Mouse (Mus musculus) gastrocnemius, adult 18-20 months (tissue): ENCODE results near the gene Igfbp7. TPM values are rescaled to one million over a fixed set of nuclear protein-coding genes. Genes with fewer than 3 reads are reported as not detected.

Experiments
- DNase-seq: peaks from one replicate; pipeline ENCODE4 v3.0.0; 2021; ENCODE audit warnings: low spot score
- total RNA-seq, 2 experiments: library from RNA; stranded (reverse); gene quantifications; 2 replicates each; pipeline ENCODE4 v1.2.3; 2021

The Igfbp7 gene
- total RNA-seq, 2 experiments from 2014 or later, result 63.6 to 75.9 TPM

DNA sequence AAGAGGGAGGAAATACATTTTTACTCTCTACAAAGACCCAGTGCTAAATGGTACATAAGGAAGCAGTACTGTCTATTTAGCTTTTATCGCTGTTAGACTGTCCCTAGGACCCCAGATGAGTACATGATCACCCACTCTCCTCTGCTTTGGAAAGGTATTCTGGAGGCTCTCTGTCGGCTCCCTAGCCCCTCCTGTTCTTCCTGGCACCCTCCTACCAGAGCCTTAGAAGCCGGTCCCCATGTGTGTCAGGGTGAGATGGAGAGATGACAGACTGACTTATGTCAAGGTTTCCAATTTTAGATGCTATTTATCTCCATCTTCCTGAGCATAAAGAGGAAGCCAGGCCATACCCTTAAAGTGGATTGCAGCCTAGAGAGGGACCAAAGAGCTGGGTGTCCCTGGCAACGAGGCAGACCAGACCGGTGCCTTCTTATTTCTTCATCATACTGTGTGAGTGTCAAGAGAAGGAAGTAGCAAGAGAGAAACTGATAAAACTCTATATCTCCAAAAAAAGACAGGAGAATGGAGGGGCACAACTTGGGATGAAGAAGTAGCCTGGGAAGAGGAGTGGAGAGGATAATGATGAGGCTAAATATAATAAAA lies 2.3 kb downstream of the Igfbp7 start:
- DNase-seq, result no peak

DNA sequence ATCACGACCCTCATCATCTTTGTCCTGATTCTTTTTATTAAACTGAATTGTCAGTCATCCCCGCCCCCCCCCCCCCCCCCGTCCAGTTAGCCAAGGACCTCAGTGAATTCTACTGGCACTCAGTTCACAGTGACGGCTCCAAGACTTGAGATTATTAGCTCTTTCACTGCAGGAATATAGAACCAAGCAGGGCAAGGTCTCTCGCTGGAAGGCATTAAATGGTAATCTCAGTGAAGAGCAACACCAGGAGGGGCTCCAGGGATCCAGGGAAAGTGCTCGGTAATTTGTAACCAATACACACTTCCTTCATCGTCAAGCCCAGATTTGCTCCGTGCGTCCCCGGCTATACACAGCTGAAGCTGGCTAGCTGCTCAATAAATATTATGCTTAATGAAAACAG lies 2.9 kb downstream of the Igfbp7 start:
- DNase-seq, result no peak

DNA sequence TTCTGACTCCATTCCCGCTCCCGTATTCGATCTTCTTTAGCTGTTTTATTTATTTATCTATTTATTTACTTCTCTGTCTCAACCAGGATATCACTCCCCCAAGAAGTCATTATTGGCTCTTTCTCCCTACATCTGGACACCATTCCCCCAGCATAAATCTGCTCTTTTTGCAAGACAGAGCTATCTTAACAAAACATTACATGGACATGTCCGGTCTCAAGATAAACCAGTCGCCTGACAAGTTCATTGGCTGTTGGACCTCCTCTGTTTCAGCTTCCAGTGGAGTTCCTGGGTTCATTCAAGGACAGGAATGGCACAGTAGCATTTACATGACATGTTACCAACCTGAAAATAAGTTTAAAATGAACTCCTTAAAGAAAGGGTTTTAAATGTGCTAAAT lies 4.9 kb downstream of the Igfbp7 start:
- no peak for DNase-seq

DNA sequence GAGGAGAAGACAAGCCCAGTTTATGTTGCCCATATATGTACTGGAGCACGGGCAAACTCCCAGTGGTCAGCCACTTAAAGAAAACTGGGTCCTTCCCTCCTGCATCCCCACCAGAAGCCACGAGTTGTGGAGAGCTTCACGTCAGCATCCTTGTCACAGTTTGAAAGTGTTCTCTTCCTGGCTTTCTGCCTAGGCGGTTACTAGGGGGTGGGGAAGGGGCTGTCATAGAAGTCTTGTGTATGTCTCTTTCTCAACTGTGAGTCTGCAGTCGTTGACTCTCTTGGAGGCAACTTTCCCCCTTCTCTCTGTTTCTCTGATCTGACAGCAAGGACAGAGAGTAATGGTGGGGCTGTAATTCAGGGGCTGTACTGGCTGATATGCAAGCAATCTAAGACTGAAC lies 5.7 kb downstream of the Igfbp7 start:
- DNase-seq, result no peak

DNA sequence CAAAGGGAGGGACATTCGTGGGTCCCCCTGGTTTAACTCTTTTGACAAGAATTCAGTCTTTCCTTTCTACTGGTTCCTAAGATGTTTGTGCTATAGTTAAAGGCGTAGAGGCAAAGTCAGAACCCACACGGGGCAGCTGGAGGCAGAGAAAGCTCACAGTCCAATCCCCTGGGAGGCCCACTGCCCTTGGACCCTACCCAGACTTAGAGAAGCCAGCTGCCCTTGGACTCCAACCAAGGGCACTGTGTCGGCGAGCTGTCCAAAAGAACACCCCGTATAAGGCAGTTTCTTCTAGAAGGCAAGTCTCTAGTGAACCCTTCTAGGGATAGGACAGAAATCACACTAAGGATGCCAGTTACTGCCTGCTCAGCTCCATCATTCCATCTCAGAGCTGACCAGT lies 7.0 kb downstream of the Igfbp7 start:
- DNase-seq, result peak; percentile 39

DNA sequence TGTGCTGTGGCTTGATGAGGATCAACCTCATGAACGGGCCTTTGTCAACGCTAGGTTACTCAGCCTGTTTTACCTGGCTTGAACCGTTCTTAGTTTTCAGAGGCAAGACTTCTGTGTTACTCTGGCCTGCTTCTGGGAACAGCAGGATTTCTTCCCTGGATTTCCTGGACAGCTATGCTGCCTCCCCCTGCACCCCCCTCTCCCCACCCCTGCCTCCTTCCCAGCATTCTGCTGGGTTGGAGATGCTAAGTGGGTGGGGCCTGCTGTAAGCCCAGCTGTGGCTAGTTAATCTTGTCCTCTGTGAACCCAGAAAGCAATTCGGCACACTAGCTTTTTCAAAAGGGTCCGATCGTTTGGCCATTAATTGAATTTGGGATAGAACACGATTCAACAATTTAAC lies 7.7 kb downstream of the Igfbp7 start:
- DNase-seq, result peak; percentile 39

DNA sequence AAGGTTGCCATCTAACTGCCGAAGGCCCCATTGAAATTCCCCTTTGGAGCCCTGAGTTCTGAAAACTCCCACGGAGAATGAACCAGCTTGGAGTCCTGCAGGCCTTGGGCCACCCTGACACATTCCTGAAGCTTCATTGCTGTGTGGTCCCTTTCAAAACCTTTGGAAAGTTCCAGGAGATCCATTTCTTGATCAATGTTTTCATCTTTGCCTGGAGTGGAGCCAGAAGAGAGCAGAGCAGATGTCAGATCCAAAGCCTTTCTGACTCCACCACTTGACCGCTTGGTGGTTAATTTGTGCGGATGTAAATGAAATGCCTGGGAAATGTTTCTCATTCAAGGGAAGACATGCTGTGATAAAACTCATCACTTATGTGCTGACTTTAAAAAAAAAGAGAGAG lies 8.8 kb downstream of the Igfbp7 start:
- no peak for DNase-seq

DNA sequence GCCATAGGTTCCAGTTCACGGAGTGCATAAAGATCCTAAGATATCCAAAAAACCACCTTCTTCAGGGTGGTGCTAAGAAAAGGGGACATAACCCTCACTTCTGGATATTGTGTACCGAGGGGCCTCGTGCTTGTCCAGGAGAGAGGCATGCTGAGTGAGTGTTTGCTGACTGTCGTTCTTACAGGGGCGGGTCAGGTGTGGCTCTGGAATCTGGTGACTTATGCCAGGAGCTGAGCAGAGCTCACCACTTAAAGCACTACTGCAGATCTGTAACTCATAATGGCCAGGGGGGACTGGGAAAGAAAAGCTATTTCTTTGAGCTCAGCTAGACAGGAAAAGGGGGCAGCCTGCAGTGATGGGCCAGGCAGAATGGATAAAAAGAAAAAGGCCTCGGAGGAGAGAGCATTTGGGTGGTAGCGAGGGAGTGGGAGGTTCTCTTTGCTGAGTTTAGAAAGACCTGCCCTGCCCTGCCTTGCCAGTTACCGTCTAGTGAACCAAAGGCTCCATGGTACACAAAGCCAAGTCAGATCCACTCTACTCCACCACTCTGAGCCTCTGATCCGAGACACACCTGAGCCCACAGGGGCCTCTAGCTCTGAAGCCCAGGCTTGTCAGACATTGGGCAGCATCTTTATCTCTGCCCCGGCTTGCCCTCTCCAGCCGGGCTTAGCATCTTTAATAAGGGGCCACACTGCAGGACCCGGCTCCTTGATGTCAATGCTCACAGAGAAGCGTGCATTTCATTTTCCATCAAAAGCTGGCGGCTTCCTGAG lies 9.4 kb downstream of the Igfbp7 start:
- DNase-seq, result no peak

DNA sequence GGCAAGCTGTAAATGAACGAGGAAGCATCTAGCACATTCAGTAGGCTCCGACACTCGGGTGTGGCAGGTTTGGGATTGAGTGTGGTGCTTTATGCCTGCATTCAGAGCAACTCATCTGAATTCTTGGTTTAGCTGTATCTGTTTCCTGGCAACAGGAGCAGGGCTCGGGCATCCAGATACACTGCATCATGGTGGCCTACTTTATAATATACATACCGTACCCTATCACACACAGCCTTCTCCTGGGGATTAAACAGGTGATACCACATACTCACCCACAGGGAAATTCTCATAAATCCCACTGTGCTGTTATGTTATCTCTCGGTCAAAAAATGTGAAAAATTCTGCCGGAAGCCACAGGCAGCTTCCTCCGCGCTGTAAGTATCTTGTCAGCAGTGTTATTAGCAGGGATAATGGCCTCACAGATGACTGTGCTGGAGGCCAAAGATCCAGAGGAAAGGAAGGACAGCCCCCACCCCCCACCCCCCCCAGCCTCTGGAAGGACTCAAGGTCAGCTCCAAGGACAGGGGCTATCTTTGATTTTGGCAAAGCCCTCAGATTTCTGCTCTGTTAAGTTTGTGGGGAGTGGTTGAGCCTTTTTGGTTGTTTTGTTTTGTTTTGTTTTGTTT lies 13.7 kb downstream of the Igfbp7 start:
- no peak for DNase-seq

DNA sequence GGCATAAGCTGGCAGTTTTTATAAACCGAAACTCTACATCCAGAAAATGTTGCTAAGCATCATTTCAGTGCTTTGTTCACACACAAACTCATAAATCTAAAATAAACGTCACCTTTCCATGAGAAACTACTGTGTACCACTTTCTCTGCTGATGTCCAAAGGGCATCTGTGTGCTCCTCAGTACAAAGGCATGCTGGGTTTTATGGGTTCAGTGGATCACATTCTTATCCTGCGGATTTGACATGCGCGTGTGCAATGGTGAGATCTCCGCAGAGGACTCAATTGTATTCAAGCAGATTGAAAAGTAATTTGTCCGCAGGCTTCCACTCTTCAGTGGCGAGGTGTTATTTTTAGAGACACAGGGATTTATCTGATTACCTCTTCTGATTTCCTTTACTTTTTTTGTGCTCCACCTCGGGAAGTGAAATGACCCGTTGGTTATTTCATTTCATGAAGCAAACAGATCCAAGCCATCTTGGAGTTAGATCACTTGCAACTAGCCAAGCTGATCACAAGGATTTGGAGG lies 14.7 kb downstream of the Igfbp7 start:
- no peak for DNase-seq

DNA sequence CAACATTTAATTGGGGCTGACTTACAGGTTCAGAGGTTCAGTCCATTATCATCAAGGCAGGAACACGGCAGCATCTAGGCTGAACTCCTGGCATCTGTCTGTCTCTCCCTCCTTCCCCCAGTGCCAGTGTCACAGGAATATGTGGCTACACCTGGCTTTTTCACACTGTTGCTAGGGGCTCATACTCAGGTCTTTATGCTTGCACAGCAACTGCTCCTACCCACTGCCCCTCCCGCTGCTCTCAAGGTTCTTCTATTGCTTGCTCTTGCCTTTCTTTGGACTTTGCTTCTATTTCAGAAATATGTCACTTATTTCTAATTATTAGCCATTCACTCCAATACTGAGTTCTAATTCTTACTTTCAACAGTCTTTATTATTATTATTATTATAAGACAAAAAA lies 17.6 kb downstream of the Igfbp7 start:
- DNase-seq, result no peak

DNA sequence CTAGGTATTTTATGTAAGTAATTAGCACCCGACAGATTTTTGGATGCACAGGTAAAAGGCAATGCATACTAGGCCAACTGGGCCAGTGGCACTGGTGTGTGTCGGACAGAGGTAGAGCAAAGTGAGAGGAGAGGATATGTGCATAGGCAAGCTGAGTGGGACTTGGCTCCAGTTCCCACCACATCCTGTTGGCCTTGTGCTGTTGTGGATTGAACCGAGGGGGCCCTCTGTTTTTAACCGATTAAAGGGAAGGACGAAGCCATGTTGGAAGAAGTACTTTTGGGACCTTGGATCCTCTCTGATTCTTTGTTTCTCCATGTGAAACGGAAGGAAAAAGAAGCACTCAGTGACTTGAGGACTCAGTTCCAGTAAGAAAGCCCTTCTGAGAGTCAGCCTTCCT lies 19.5 kb downstream of the Igfbp7 start:
- no peak for DNase-seq

DNA sequence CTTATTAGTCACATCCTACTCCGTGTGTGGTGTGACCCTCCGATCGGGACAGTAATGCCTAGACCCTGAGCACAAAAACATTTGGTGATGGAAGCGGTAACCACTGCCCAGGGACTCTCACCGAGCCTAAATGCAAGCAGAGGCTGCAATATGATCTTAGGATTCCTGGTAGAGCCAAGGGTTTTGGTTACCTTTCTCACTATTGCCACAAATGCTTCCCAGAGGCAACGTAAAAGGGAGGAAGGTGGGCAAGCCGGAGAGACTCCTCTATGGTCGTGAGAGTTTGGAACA lies 20.5 kb downstream of the Igfbp7 start:
- no peak for DNase-seq

DNA sequence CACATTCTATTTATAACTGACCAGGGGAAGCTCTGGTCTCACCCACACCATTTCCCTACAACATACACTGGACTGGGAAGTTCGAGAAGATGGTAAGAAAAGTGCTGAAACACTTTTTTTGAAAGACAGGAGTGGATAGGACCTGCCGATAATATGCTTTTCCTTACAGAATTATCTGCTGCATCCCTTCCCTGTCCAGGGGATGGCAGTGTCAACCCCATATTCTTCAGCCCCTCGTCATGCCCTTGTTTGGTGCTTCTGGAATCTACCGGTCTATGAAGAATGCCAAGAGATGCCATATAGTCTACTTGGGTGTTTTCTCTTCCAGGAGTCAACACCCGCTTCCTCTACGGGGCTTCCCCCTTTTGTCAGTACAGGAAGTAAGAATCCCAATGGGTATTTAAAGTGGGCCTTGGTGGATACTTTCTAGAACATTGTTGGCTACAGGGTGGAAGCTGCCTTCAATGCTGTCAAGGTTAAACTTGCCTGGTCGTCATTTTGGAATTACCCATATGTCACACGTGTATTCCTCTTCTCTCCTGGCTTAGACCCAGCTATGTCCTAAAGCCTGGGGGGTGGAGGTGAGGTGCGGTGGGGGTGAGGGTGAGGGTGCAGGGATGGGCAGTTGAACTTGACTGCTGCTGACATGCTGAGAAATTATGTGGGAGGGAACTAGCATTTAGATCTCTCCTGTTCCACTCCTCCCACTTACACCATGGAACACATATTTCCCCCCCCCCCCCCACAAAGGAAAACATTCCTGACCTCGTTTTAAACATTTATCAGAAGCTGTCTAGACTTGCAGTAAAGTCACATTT lies 21.0 kb downstream of the Igfbp7 start:
- DNase-seq, result no peak

DNA sequence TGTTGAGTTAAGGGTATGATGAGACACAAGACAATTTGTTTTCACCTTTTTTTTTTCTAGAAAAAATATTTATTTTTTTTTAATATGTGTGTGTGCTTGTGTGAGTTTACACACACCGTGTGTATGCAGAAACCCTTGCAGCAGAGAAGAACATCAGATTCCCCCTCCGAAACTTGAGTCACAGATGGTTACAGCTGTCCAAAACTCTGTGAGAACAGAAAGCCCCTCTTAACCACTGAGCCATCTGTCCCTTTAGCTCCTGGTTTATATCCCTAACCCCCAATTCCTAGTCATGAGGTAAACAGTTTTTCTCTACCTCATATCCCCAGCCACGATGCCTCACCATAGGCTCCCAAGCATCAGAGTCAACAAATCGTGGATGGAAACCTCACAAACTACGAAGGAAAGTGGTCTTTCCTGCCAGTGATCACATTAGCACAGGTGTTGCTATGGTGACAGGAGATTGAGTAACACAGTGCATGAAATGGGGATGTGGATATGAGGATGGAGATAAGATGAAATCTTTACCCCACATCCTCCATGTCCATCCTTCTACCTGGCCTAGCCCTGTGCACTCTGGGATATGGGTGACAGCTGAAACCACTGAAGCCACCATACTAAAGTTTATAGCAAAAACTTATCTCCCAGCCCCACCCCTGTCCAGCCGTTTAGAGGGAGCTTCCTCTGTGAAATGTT lies 21.8 kb downstream of the Igfbp7 start:
- DNase-seq, result no peak

DNA sequence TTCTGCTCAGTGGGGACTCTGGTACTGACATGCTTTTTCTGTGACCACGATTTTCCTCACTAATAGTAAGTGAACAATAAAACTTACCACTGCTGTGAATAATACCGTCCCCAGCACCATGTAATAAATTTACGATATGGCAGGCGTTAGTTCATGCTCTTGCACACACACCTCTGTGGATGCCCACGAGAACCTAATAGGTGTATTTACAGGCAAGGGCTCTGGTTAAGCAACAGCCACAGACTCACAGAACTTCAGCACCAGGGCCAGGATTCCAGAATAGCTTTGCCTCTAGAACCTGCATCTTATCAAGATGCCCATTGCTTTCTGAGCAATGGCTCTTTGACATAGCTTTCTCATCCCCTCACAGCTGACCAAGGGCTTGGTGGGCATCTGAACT lies 22.6 kb downstream of the Igfbp7 start:
- DNase-seq, result no peak

DNA sequence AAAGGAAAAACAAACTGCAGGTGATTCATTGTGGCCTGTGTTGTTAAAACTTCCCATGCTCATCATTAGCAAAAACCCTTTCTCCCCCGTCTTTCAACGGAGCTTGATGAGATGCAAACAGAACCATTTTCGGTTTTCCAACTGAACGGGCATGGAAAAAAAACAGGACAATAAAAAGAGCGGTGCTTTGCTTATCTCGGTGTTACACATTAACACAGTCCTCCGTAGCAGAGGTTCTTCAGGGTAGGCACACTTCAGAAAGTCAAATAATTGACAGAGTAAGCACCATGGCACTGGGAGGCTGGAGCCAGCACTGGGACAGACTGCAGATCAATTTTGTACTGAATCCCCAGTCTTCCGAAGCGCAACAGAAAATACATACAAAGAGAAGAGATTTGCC lies 23.1 kb downstream of the Igfbp7 start:
- DNase-seq, result no peak

DNA sequence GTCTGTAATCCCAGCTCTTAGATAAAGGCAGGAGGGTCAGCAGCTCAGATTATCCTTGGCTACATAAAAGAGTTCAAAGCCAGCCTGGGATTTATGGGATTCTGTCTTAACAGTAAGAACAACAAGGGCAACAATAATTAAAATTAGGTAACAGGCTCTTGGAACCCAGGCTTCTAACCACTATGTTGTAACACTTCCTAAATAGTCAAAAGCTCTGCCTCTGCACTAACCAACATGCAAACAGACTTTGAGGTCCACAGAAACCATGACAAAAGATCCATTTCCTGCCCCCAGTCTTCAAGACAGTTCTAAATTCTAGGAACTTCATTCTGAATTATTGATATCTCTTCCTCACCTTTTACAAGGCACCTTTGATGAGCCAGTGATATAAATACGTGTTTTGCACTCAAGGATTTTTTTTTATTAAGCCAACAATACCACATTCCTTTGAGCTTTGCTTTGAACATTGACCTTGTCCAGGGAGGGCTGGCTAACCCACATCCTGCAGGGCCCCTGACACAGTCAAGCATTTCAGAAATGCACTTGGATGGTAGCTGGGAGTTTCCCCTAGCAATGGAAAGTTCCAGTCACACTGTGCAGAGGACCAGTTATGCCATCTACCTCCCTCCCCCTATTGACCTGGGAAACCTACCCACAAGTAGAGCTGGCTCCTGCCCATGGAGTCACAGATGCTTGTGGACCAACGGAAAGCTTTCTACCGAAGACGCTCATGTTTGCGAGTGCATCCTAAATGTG lies 23.9 kb downstream of the Igfbp7 start:
- no peak for DNase-seq

DNA sequence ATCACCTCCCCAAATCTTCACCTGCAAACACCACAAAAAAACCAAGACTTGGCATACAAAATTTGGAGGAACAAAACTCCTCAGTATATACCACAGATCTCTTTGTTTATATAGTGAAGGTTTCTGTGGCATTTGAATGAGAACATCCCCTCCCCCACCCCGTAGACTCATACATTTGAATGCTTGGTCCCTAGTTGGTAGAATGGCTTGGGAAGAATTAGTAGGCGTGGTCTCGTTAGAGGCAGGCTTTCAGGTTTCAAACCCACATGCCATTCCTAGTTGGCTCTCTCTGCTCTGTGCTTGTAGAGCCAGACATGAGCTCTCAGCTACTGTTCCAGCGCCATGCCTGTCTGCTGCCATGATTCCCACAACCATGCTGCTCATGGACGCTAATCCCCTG lies 26.2 kb downstream of the Igfbp7 start:
- no peak for DNase-seq

DNA sequence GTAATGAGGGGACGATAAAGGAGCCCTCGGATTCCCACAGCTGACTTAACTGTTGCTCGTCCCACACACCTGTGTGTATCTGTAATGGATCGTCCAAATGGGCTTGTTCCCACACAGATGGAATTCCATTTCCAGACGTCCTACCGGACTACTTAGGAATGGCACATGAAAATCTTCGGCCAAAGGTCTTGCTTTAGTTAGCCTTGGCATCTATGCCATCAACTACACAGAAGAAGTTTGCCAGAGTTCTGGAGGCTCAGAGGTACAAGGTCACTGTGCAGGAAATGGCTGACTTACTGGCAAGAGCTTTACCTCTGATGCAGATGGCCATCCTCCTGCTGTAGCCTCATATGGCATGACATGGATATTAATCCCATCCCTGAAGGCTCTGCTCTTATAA lies 26.6 kb downstream of the Igfbp7 start:
- no peak for DNase-seq
